Mouse (Mus musculus): ENCODE measurements around the gene Bace1. TPM values are rescaled to one million over a fixed set of nuclear protein-coding genes. Genes with fewer than 3 reads are reported as not detected.

The Bace1 gene
- polyA plus RNA-seq, 1 experiment: 14.3 TPM

DNA sequence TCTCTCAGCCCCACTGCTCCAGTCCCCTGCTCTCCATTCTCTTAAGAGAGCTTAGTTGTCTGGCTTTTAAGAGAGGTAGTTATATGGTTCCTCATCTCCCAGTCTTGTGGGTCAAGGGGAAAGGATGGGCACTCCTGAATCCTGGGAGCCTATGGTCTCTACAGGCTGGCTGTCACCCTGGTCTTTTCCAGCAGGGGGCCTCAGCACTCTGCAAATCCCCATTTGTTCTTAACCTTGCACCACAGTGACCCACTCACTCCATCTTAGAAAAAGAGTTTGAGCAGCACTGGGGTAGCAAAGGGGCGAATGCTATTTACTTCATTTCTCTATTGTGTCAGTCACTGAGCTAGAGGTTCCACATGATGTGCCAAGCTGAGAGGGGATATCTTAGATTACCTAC, 73.3 kb downstream of the Bace1 start:
- no peaks in the 10 kb centered on the region for H3K27me3 ChIP-seq (ENCODE audit: control insufficient read depth, insufficient read depth, low read length, poor library complexity, severe bottlenecking)
- peaks cover 3% of the 10 kb centered on the region; the same call in 1 of the 2 replicates for H3K36me3 ChIP-seq (ENCODE audit: control insufficient read depth, insufficient read depth, low read length, poor library complexity, severe bottlenecking)

More for the DNA sequence above, 73.3 kb downstream of the Bace1 start:
- H3K9me3 ChIP-seq (replicated peaks; ENCODE audit: control insufficient read depth, insufficient read depth, low read length, poor library complexity, severe bottlenecking): no peaks in the 10 kb centered on the region
- H3K27ac ChIP-seq (ENCODE audit: insufficient read depth, low read length): no peak overlapping the region
- no peak overlapping the region for H3K4me3 ChIP-seq (ENCODE audit: low read depth, low read length)
- no peaks in the 10 kb centered on the region for H3K4me1 ChIP-seq (ENCODE audit: control insufficient read depth, insufficient read depth, low read length)
- H3K9ac ChIP-seq (ENCODE audit: low read depth, poor library complexity, severe bottlenecking): no peak overlapping the region
- TF ChIP-seq EP300 (IDR thresholded peaks at IDR 0.05; ENCODE audit: insufficient read depth, low read depth, low read length) (no peak), CTCF (IDR thresholded peaks at IDR 0.05; ENCODE audit: low read depth, low read length) (peak; percentile 60), POLR2A (IDR thresholded peaks at IDR 0.05; ENCODE audit: insufficient read depth, low read length) (no peak)

Other genes starting within 250 kb of the Bace1 start
- gene Cep164, start 9.9 kb upstream of the Bace1 start, polyA plus RNA-seq (2011; ENCODE audit: insufficient read depth, insufficient read length, low read depth, missing spikeins): 32.5 and 33.4 TPM in 2 replicates
- 9.2 and 9.8 TPM in 2 replicates for gene Pcsk7, start 67.9 kb downstream of the Bace1 start, polyA plus RNA-seq (2011; ENCODE audit: insufficient read depth, insufficient read length, low read depth, missing spikeins)
- 40.5 and 43.0 TPM in 2 replicates for gene Rnf214, start 68.3 kb downstream of the Bace1 start, polyA plus RNA-seq (2011; ENCODE audit: insufficient read depth, insufficient read length, low read depth, missing spikeins)
- 222 and 250 TPM in 2 replicates for gene Tagln, start 97.5 kb downstream of the Bace1 start, polyA plus RNA-seq (2011; ENCODE audit: insufficient read depth, insufficient read length, low read depth, missing spikeins)
- 89.9 and 93.6 TPM in 2 replicates for gene Sidt2, start 116.7 kb downstream of the Bace1 start, polyA plus RNA-seq (2011; ENCODE audit: insufficient read depth, insufficient read length, low read depth, missing spikeins)
- gene Pafah1b2, start 174.1 kb downstream of the Bace1 start, polyA plus RNA-seq (2011; ENCODE audit: insufficient read depth, insufficient read length, low read depth, missing spikeins): 76.6 and 77.0 TPM in 2 replicates
- 23.2 and 28.1 TPM in 2 replicates for gene Sik3, start 174.2 kb downstream of the Bace1 start, polyA plus RNA-seq (2011; ENCODE audit: insufficient read depth, insufficient read length, low read depth, missing spikeins)